Mouse (Mus musculus) kidney, embryonic 16.5 days (tissue): ENCODE measurements around the gene Dnah10. TPM values are rescaled to one million over a fixed set of nuclear protein-coding genes. Genes with fewer than 3 reads are reported as not detected.
"Not testable (repeated sequence)": the region's sequence is repeated elsewhere in the genome, so short reads cannot be mapped to it uniquely, and the experiment has no call there.

Experiments used
- ATAC-seq: fragments of 200-750 bp; cut with Nextera tagmentation; 2 replicates; pipeline ENCODE4 v1.8.0; 2017; ENCODE audit warnings: moderate TSS enrichment; ENCODE audit not compliant: low FRiP score, low TSS enrichment
- H3K27ac ChIP-seq: fragments of 300-500 bp; sonication (generic); 2 replicates; pipeline ENCODE4 v1.5.1; 2014; ENCODE audit warnings: low read length
- H3K27me3 ChIP-seq: fragments of 300-500 bp; sonication (generic); 2 replicates; pipeline ENCODE4 v1.6.1; 2014; ENCODE audit warnings: low read length, control low read depth, mixed read lengths; ENCODE audit not compliant: insufficient read depth
- H3K36me3 ChIP-seq: fragments of 300-500 bp; sonication (generic); 2 replicates; pipeline ENCODE4 v1.6.1; 2014; ENCODE audit warnings: low read length, control low read depth, mixed read lengths; ENCODE audit not compliant: insufficient read depth
- H3K4me1 ChIP-seq: fragments of 300-500 bp; sonication (generic); 2 replicates; pipeline ENCODE4 v1.6.1; 2014; ENCODE audit warnings: low read length, control low read depth, mixed read lengths; ENCODE audit not compliant: insufficient read depth
- H3K4me2 ChIP-seq: fragments of 300-500 bp; sonication (generic); replicated peaks from 2 replicates; pipeline ENCODE4 v1.6.1; 2014; ENCODE audit warnings: low read depth, low read length
- H3K4me3 ChIP-seq: fragments of 300-500 bp; sonication (generic); 2 replicates; pipeline ENCODE4 v1.5.1; 2014; ENCODE audit warnings: mild to moderate bottlenecking, low read length
- H3K9ac ChIP-seq: fragments of 300-500 bp; sonication (generic); replicated peaks from 2 replicates; pipeline ENCODE4 v1.6.1; 2014; ENCODE audit warnings: low read length
- H3K9me3 ChIP-seq: fragments of 300-500 bp; sonication (generic); 2 replicates; pipeline ENCODE4 v1.6.1; 2016; ENCODE audit warnings: low read length, control low read depth
- WGBS: fragments of 180-500 bp; shearing (Covaris S2); extraction: QIAGEN DNeasy Blood & Tissue Kit; methylation state at CpG from one replicate; pipeline ENCODE4 v1.1.7; 2014; 5-methylcytosine and 5-hydroxymethylcytosine counted together
- polyA plus RNA-seq: library from polyadenylated mRNA; unstranded; fragments of >200 nt; fragmentation: Nextera tagmentation; extraction: Ambion mirVana; gene quantifications from 2 replicates; pipeline ENCODE4 v1.2.1, GENCODE M21; 2015

Dnah10 gene
- polyA plus RNA-seq, 1 experiment from 2014 or later = 0.15 TPM

- no peak for ATAC-seq
- Histone ChIP-seq H3K27me3 (no peaks in the 10 kb centered on the region), H3K27ac (no peak overlapping the region), H3K4me2 (no peak overlapping the region), H3K9ac (no peak overlapping the region), H3K4me3 (no peak overlapping the region), H3K36me3 (peaks cover 3% of the 10 kb centered on the region; the same call in 1 of the 2 replicates), H3K9me3 (peaks cover 6% of the 10 kb centered on the region), H3K4me1 (no peaks in the 10 kb centered on the region)
- WGBS = 92% methylated on average over 15 of the region's 15 CpGs
Measured at GRCm38 (mm10) chr5:124746220-124746619, 21.3 kb downstream of the Dnah10 start.

- WGBS = 89% methylated on average over 18 of the region's 18 CpGs
Measured at GRCm38 (mm10) chr5:124748296-124748695, 23.4 kb downstream of the Dnah10 start.

GRCm38 (mm10) chr5:124751656-124752055, 26.8 kb downstream of the Dnah10 start:
- Histone ChIP-seq H3K9ac (no peak overlapping the region), H3K4me2 (no peak overlapping the region), H3K4me3 (no peak overlapping the region), H3K4me1 (no peaks in the 10 kb centered on the region), H3K27ac (no peak overlapping the region), H3K36me3 (no peaks in the 10 kb centered on the region), H3K27me3 (no peaks in the 10 kb centered on the region), H3K9me3 (no peaks in the 10 kb centered on the region)
- WGBS = 81% methylated on average over 9 of the region's 9 CpGs
- no peak for ATAC-seq

More at GRCm38 (mm10) chr5:124748296-124748695, 23.4 kb downstream of the Dnah10 start:
- H3K4me1 ChIP-seq = no peaks in the 10 kb centered on the region
- no peak overlapping the region for H3K4me3 ChIP-seq
- no peaks in the 10 kb centered on the region for H3K9me3 ChIP-seq
- no peaks in the 10 kb centered on the region for H3K27me3 ChIP-seq
- H3K36me3 ChIP-seq = no peaks in the 10 kb centered on the region
- no peak overlapping the region for H3K9ac ChIP-seq
- no peak for ATAC-seq
- H3K4me2 ChIP-seq = no peak overlapping the region
- no peak overlapping the region for H3K27ac ChIP-seq

GRCm38 (mm10) chr5:124761011-124761410, 36.1 kb downstream of the Dnah10 start:
- WGBS = 61% methylated on average over 18 of the region's 18 CpGs
- H3K27ac ChIP-seq = no peak overlapping the region
- no peak overlapping the region for H3K4me3 ChIP-seq
- H3K9me3 ChIP-seq = 0 out of 2 replicates have a peak, but pooled peaks cover 5% of the 10 kb centered on the region
- H3K4me1 ChIP-seq = no peaks in the 10 kb centered on the region
- H3K27me3 ChIP-seq = no peaks in the 10 kb centered on the region
- H3K36me3 ChIP-seq = no peaks in the 10 kb centered on the region
- no peak overlapping the region for H3K9ac ChIP-seq
- H3K4me2 ChIP-seq = no peak overlapping the region
- ATAC-seq = no peak

GRCm38 (mm10) chr5:124761787-124762186, 36.9 kb downstream of the Dnah10 start:
- Histone ChIP-seq H3K4me3 (no peak overlapping the region), H3K4me2 (no peak overlapping the region), H3K27ac (no peak overlapping the region), H3K9ac (no peak overlapping the region), H3K36me3 (no peaks in the 10 kb centered on the region), H3K27me3 (no peaks in the 10 kb centered on the region), H3K9me3 (0 out of 2 replicates have a peak, but pooled peaks cover 5% of the 10 kb centered on the region), H3K4me1 (no peaks in the 10 kb centered on the region)
- ATAC-seq = no peak
- WGBS = 91% methylated on average over 1 of the region's 1 CpGs

DNA sequence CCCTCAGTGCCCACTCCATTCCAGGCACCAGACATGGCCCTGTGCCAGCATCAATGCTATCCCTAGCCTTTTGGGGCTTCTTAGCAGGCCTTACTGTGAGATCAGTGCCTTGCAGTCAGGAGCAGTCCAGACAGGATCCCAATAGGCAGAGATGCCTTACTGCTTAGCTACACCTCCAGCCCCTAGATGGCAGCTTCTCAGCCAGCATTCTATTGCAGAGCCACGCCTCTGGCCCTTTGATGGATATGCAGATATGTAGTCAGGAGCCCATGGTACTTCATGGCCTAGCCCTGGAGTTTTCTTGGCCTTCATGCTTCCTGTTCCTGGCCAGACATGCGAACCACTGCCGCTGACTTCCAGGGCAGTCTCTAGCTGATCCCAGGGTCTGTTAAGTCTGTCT, 49.7 kb downstream of the Dnah10 start:
- no peak for ATAC-seq
- Histone ChIP-seq H3K9me3 (no peaks in the 10 kb centered on the region), H3K36me3 (no peaks in the 10 kb centered on the region), H3K9ac (no peak overlapping the region), H3K4me2 (no peak overlapping the region), H3K27me3 (no peaks in the 10 kb centered on the region), H3K4me3 (no peak overlapping the region), H3K27ac (no peak overlapping the region), H3K4me1 (no peaks in the 10 kb centered on the region)
- 66% methylated on average over 3 of the region's 3 CpGs for WGBS

DNA sequence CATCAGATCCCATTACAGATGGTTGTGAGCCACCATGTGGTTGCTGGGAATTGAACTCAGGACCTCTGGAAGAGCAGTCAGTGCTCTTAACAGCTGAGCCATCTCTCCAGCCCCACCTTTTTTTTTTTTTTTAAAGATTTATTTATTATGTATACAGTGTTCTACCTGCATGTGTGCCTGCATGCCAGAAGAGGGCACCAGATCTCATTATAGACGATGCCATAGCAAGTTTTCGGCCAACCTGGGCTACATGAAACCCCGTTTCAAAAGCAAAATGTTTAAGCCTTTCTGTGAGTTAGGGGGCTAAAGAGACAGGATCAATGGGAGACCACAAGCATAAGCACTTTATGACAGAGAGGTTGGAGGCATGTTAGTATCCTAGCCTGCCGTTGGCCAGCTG, 51.4 kb downstream of the Dnah10 start:
- H3K4me1 ChIP-seq, H3K4me3 ChIP-seq, H3K27ac ChIP-seq, H3K36me3 ChIP-seq, H3K9ac ChIP-seq, H3K27me3 ChIP-seq, ATAC-seq, H3K9me3 ChIP-seq, H3K4me2 ChIP-seq: not testable (repeated sequence)
- 87% methylated on average over 4 of the region's 4 CpGs for WGBS

DNA sequence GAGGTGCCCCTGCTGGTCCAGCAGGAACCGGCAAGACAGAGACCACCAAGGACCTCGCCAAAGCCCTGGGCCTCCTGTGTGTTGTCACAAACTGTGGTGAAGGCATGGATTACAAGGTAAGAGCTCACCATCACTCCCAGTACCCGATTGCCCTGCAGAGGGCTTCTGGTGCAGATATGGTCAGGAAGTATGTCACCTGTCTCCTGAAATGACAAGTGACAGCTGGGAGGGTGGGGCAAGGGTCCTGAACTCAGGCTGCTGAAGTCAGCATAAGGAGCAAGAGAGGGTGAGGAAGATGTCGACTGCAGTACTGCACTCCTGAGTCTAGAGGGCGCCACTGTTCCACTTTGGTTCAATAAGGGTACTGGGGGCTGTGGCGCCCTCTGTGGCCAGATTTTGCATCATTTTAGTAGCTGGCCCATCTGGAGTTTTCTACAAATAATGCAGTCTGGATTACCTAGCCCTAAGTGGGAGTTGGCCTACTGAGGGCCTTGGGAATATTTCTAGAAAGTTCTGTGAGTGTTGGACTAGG, 52.4 kb downstream of the Dnah10 start:
- Histone ChIP-seq H3K36me3 (no peaks in the 10 kb centered on the region), H3K9ac (no peak overlapping the region), H3K4me2 (no peak overlapping the region), H3K4me3 (no peak overlapping the region), H3K4me1 (no peaks in the 10 kb centered on the region), H3K9me3 (no peaks in the 10 kb centered on the region), H3K27ac (no peak overlapping the region), H3K27me3 (no peaks in the 10 kb centered on the region)
- 57% methylated on average over 6 of the region's 6 CpGs for WGBS
- no peak for ATAC-seq

DNA sequence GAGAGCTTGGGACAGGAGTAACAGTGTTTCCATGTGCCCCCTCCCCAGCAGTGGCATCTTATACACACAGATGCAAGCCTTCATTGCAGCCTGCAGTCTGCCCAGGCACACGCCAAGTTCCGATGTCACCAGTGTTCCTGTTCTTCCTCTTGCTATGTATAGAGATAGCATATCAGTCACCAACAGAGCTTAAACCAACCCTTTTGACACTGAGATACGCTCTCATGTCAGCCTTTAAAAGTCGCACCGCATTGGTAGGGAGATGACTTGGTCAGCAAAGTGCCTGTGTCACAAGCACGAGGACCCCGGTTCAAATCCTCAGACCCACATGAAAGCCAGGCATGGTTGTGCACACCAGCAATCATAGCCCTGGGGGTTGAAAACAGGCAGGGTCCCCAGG, 55.0 kb downstream of the Dnah10 start:
- Histone ChIP-seq H3K4me1 (no peaks in the 10 kb centered on the region), H3K9ac (no peak overlapping the region), H3K4me2 (no peak overlapping the region), H3K36me3 (no peaks in the 10 kb centered on the region), H3K9me3 (no peaks in the 10 kb centered on the region), H3K4me3 (no peak overlapping the region), H3K27me3 (no peaks in the 10 kb centered on the region), H3K27ac (no peak overlapping the region)
- no peak for ATAC-seq
- 94% methylated on average over 7 of the region's 7 CpGs for WGBS

GRCm38 (mm10) chr5:124781696-124782095, 56.8 kb downstream of the Dnah10 start:
- ATAC-seq = no peak
- Histone ChIP-seq H3K27ac (no peak overlapping the region), H3K4me2 (no peak overlapping the region), H3K4me3 (no peak overlapping the region), H3K9ac (no peak overlapping the region), H3K36me3 (peaks cover 2% of the 10 kb centered on the region; the same call in 1 of the 2 replicates), H3K4me1 (no peaks in the 10 kb centered on the region), H3K9me3 (peaks cover 8% of the 10 kb centered on the region), H3K27me3 (no peaks in the 10 kb centered on the region)
- WGBS = 82% methylated on average over 8 of the region's 8 CpGs
